Mouse (Mus musculus): Measurements from ENCODE around the gene Macrod2. TPM values are rescaled to one million over a fixed set of nuclear protein-coding genes. Genes with fewer than 3 reads are reported as not detected.

Macrod2 gene
- polyA plus RNA-seq, 1 experiment from 2014 or later, result 31.1 TPM

DNA sequence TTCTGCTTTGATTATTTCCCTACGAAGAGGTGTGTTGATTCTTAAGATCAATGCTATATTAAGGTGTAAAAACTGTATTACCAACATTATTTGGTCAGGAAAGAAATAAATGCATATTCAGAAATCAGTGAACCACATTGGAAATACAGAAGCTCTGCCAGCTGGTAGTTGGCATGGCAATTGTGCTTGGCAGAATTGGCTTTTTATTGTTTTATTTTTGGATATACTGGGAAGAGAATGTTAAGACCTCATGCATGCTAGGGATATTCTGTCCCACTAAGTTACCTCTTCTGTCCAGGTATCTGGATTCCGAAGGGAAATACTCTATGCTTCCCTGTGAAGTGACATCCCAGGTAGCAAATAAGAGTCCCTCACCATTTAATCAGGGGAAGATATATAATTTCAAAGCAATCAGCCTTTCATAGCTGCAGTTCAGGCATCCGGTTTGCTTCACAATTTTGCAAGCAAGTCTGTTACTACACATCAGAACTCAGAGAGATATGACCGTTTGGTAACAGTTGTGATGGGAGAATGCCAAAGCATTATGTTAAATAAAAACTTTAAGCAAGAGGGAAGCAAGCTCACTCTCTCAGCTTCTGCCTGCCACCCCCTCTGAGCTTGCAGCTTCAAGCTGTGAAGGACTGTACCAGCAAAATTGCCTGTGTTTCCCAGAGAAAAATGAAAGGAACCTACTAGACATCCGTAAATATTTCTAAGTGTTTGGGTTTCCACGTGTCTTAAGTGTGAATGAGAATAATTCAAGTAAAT, 1449.5 kb downstream of the Macrod2 start:
- Histone ChIP-seq H3K4me2 (no peak overlapping the region), H3K27ac (ENCODE audit: low read depth) (no peak overlapping the region), H3K27me3 (ENCODE audit: insufficient read depth, low read length) (no peaks in the 10 kb centered on the region), H3K9me3 (ENCODE audit: low read depth, low read length) (no peaks in the 10 kb centered on the region), H3K4me3 (ENCODE audit: low read depth, low read length) (no peak overlapping the region), H3K4me1 (ENCODE audit: insufficient read depth) (no peaks in the 10 kb centered on the region), H3K36me3 (ENCODE audit: insufficient read depth) (no peaks in the 10 kb centered on the region), H3K9ac (no peak overlapping the region)
- ATAC-seq (ENCODE audit: insufficient read depth) (no peak), DNase-seq (peak; percentile 3)
- 62% methylated on average over 6 of the region's 6 CpGs for WGBS
- TF ChIP-seq CTCF (IDR thresholded peaks at IDR 0.05; ENCODE audit: low read depth), result no peak

GRCm38 (mm10) chr2:141859220-141859619, 1464.1 kb downstream of the Macrod2 start:
- DNase-seq (peak; percentile 73), ATAC-seq (ENCODE audit: insufficient read depth) (peak; percentile 88)
- Histone ChIP-seq H3K27me3 (ENCODE audit: insufficient read depth, low read length) (no peaks in the 10 kb centered on the region), H3K36me3 (ENCODE audit: insufficient read depth) (no peaks in the 10 kb centered on the region), H3K4me3 (ENCODE audit: low read depth, low read length) (no peak overlapping the region), H3K9me3 (ENCODE audit: low read depth, low read length) (no peaks in the 10 kb centered on the region), H3K4me2 (no peak overlapping the region), H3K9ac (no peak overlapping the region), H3K27ac (ENCODE audit: low read depth) (no peak overlapping the region), H3K4me1 (ENCODE audit: insufficient read depth) (no peaks in the 10 kb centered on the region)
- no peak for TF ChIP-seq CTCF (IDR thresholded peaks at IDR 0.05; ENCODE audit: low read depth)
- 10% methylated on average over 2 of the region's 2 CpGs for WGBS

DNA sequence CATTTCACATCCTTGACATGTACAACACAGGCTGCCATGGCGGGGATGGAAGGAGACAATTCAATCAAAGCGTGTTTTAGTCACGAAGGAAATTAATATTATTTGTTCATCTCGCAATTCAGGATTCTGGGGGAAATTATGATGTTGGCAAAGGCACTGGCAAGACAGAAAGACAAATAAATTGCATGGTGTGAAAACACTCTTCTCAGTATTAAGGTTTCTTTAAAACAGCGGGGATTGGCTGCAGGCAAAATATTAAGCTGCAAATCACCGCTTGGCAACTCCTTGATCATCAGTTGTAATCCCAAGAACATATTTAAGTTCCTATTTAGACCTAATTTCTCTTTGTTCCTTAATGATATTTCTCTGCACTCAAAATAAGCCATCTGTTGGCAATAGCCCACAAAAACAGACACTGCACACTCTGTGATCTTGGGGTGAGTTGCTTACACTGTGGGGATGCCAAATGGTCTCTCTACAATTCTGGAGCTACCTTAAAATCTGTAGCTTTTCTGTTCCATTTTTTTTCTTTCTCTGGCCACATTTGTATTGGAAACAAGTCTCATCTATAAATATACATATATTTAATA, 1466.7 kb downstream of the Macrod2 start:
- H3K27me3 ChIP-seq (ENCODE audit: insufficient read depth, low read length), result no peaks in the 10 kb centered on the region

GRCm38 (mm10) chr2:141862531-141863265, 1467.6 kb downstream of the Macrod2 start:
- Histone ChIP-seq H3K27me3 (ENCODE audit: insufficient read depth, low read length) (no peaks in the 10 kb centered on the region), H3K36me3 (ENCODE audit: insufficient read depth) (no peaks in the 10 kb centered on the region), H3K9me3 (ENCODE audit: low read depth, low read length) (no peaks in the 10 kb centered on the region), H3K4me2 (no peak overlapping the region), H3K4me1 (ENCODE audit: insufficient read depth) (no peaks in the 10 kb centered on the region), H3K4me3 (ENCODE audit: low read depth, low read length) (no peak overlapping the region), H3K9ac (no peak overlapping the region), H3K27ac (ENCODE audit: low read depth) (no peak overlapping the region)
- ATAC-seq (ENCODE audit: insufficient read depth), result no peak
- no peak for DNase-seq
- 58% methylated on average over 9 of the region's 9 CpGs for WGBS
- no peak for TF ChIP-seq CTCF (IDR thresholded peaks at IDR 0.05; ENCODE audit: low read depth)

More for the DNA sequence above, 1466.7 kb downstream of the Macrod2 start:
- no peaks in the 10 kb centered on the region for H3K36me3 ChIP-seq (ENCODE audit: insufficient read depth)
- H3K4me2 ChIP-seq, result no peak overlapping the region
- H3K9me3 ChIP-seq (ENCODE audit: low read depth, low read length), result no peaks in the 10 kb centered on the region
- ATAC-seq (ENCODE audit: insufficient read depth), result no peak
- no peak for TF ChIP-seq CTCF (IDR thresholded peaks at IDR 0.05; ENCODE audit: low read depth)
- H3K4me3 ChIP-seq (ENCODE audit: low read depth, low read length), result no peak overlapping the region
- 88% methylated on average over 6 of the region's 6 CpGs for WGBS
- H3K9ac ChIP-seq, result no peak overlapping the region
- no peaks in the 10 kb centered on the region for H3K4me1 ChIP-seq (ENCODE audit: insufficient read depth)
- no peak overlapping the region for H3K27ac ChIP-seq (ENCODE audit: low read depth)
- DNase-seq, result no peak

GRCm38 (mm10) chr2:141863628-141864165, 1468.6 kb downstream of the Macrod2 start:
- H3K4me1 ChIP-seq (ENCODE audit: insufficient read depth), result no peaks in the 10 kb centered on the region
- TF ChIP-seq CTCF (IDR thresholded peaks at IDR 0.05; ENCODE audit: low read depth), result no peak
- DNase-seq (no peak), ATAC-seq (ENCODE audit: insufficient read depth) (no peak)
- H3K9ac ChIP-seq, result no peak overlapping the region
- H3K36me3 ChIP-seq (ENCODE audit: insufficient read depth), result no peaks in the 10 kb centered on the region
- H3K9me3 ChIP-seq (ENCODE audit: low read depth, low read length), result no peaks in the 10 kb centered on the region
- no peak overlapping the region for H3K4me2 ChIP-seq
- 77% methylated on average over 2 of the region's 2 CpGs for WGBS
- H3K27me3 ChIP-seq (ENCODE audit: insufficient read depth, low read length), result no peaks in the 10 kb centered on the region
- no peak overlapping the region for H3K4me3 ChIP-seq (ENCODE audit: low read depth, low read length)
- H3K27ac ChIP-seq (ENCODE audit: low read depth), result no peak overlapping the region

GRCm38 (mm10) chr2:141870930-141871329, 1475.8 kb downstream of the Macrod2 start:
- H3K36me3 ChIP-seq (ENCODE audit: insufficient read depth), result no peaks in the 10 kb centered on the region
- WGBS, result 44% methylated on average over 4 of the region's 4 CpGs
- no peaks in the 10 kb centered on the region for H3K9me3 ChIP-seq (ENCODE audit: low read depth, low read length)
- peak; percentile 25 for DNase-seq
- no peaks in the 10 kb centered on the region for H3K27me3 ChIP-seq (ENCODE audit: insufficient read depth, low read length)
- no peak for TF ChIP-seq CTCF (IDR thresholded peaks at IDR 0.05; ENCODE audit: low read depth)
- H3K27ac ChIP-seq (ENCODE audit: low read depth), result no peak overlapping the region
- no peak overlapping the region for H3K9ac ChIP-seq
- H3K4me2 ChIP-seq, result no peak overlapping the region
- peak; percentile 58; the same call in 1 of the 2 replicates for ATAC-seq (ENCODE audit: insufficient read depth)
- H3K4me3 ChIP-seq (ENCODE audit: low read depth, low read length), result no peak overlapping the region
- H3K4me1 ChIP-seq (ENCODE audit: insufficient read depth), result no peaks in the 10 kb centered on the region
